33 mouse cellular contexts compared by ENCODE assay signal in the genomic region with DNA sequence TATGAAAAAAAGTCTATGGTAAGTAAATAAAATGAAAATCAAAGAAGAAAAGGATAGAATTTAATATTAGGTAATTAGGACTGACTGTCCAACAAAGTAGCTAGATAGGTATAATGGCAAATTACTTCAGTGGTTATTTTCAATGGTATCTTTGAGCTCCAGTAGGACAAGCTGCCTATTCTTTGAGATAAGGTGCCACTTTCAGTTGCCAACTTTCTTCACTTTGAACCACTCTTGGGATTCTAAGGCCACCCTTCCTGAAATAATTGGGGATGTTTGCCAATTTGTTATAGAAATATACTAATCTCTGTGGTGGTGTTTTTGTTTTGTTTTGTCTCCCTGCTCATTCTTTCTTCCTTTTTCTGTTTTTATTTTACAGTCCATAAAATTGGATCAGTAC.
"Had no signal": no experiment of that assay in that cellular context is flagged by ENCODE, and none has a peak within 500 bp of the region (broad histone marks: within the 10 kb centered on the region; RNA-seq: fewer than 3 reads in every experiment).

No protein-coding gene starts in this region.

- H3K27me3 ChIP-seq: heart, embryonic 12.5 days; heart, embryonic 13.5 days; heart, embryonic 15.5 days; hindbrain, embryonic 12.5 days; hindbrain, embryonic 13.5 days; hindbrain, embryonic 15.5 days; intestine, embryonic 15.5 days; kidney, embryonic 15.5 days had no signal

- ATAC-seq: hindbrain, embryonic 16.5 days; hindbrain, postnatal 0 days; inflammation-experienced regulatory T-cells, adult 6 months; intestine, embryonic 15.5 days; intestine, embryonic 16.5 days; intestine, postnatal 0 days had no signal

- H3K9ac ChIP-seq: heart, embryonic 12.5 days; heart, embryonic 13.5 days; heart, embryonic 15.5 days; hindbrain, embryonic 12.5 days; hindbrain, embryonic 13.5 days; hindbrain, embryonic 14.5 days; hindbrain, embryonic 15.5 days; intestine, embryonic 15.5 days; kidney, embryonic 15.5 days had no signal

- DNase-seq: heart, postnatal 10 days; heart, postnatal 14 days; heart, postnatal 36 days; heart, postnatal 4 days; kidney, adult 11 months; kidney, adult 18-20 months; kidney, adult 8-10 months; kidney, adult 9 months; kidney, postnatal 10 days; kidney, postnatal 14 days; kidney, postnatal 25 days; kidney, postnatal 36 days; kidney, postnatal 4 days; layer of hippocampus, adult 9-11 months; layer of hippocampus, postnatal 36 days had no signal

- H3K9me3 ChIP-seq: heart, embryonic 10.5 days; heart, embryonic 12.5 days; heart, embryonic 13.5 days; heart, embryonic 15.5 days; hindbrain, embryonic 10.5 days; hindbrain, embryonic 12.5 days; hindbrain, embryonic 13.5 days; hindbrain, embryonic 15.5 days; intestine, embryonic 15.5 days; kidney, embryonic 15.5 days had no signal

- H3K27ac ChIP-seq: heart, embryonic 10.5 days; heart, embryonic 13.5 days; heart, embryonic 15.5 days; hindbrain, embryonic 10.5 days; hindbrain, embryonic 12.5 days; hindbrain, embryonic 13.5 days; hindbrain, embryonic 14.5 days; hindbrain, embryonic 15.5 days; hindbrain, postnatal 0 days; intestine, embryonic 15.5 days; kidney, embryonic 15.5 days; kidney, postnatal 0 days; layer of hippocampus, adult 2 months had no signal

- H3K4me1 ChIP-seq: heart, embryonic 10.5 days; heart, embryonic 12.5 days; heart, embryonic 13.5 days; heart, embryonic 15.5 days; hindbrain, embryonic 10.5 days; hindbrain, embryonic 12.5 days; hindbrain, embryonic 13.5 days; hindbrain, embryonic 15.5 days; intestine, embryonic 15.5 days; kidney, embryonic 15.5 days had no signal

- H3K4me3 ChIP-seq: heart, embryonic 10.5 days; heart, embryonic 12.5 days; heart, embryonic 13.5 days; heart, embryonic 15.5 days; hindbrain, embryonic 10.5 days; hindbrain, embryonic 12.5 days; hindbrain, embryonic 13.5 days; hindbrain, embryonic 15.5 days; intestine, embryonic 15.5 days; kidney, embryonic 15.5 days; layer of hippocampus, adult 2 months had no signal

- H3K36me3 ChIP-seq: heart, embryonic 10.5 days; heart, embryonic 12.5 days; heart, embryonic 13.5 days; heart, embryonic 15.5 days; hindbrain, embryonic 10.5 days; hindbrain, embryonic 12.5 days; hindbrain, embryonic 13.5 days; hindbrain, embryonic 15.5 days; intestine, embryonic 15.5 days; kidney, embryonic 15.5 days had no signal
